Mouse (Mus musculus) B cell, adult 67 days (primary cell): Measurements from ENCODE around the gene Olfr541. TPM values are rescaled to one million over a fixed set of nuclear protein-coding genes. Genes with fewer than 3 reads are reported as not detected.

Source experiments
- total RNA-seq, 2 experiments: library from RNA; stranded (reverse); gene quantifications; 4 replicates each; pipeline ENCODE4 v1.2.4; 2023

Gene Olfr541
- total RNA-seq, result not detected

GRCm38 (mm10) chr7:140696967-140697366 lies at the start of gene Olfr541:
Olfr541 (plus strand) TSS chr7:140697267.

GRCm38 (mm10) chr7:140659630-140660029 lies 37.4 kb upstream of the Olfr541 start, which contains the start of gene Olfr539:
Olfr539 (plus strand) TSS chr7:140659930.

GRCm38 (mm10) chr7:140681651-140682050 lies 15.4 kb upstream of the Olfr541 start, which contains the start of gene Olfr45:
Olfr45 (plus strand) TSS chr7:140681951.

Other genes with a start within 250 kb of the Olfr541 start
- not detected for gene Olfr533, start 233.9 kb upstream of the Olfr541 start, total RNA-seq
- gene Olfr535, start 213.1 kb upstream of the Olfr541 start, total RNA-seq, result not detected
- gene Olfr536, start 189.9 kb upstream of the Olfr541 start, total RNA-seq, result not detected
- gene Olfr538, start 129.4 kb upstream of the Olfr541 start, total RNA-seq, result not detected
- gene Olfr46, start 96.0 kb upstream of the Olfr541 start, total RNA-seq, result not detected
- not detected for gene Olfr61, start 68.3 kb upstream of the Olfr541 start, total RNA-seq
- not detected for gene Olfr53, start 50.8 kb upstream of the Olfr541 start, total RNA-seq
- gene Olfr539, start 37.3 kb upstream of the Olfr541 start, total RNA-seq, result not detected
- gene Olfr45, start 15.3 kb upstream of the Olfr541 start, total RNA-seq, result not detected
- not detected for gene Cyp2e1, start 66.5 kb downstream of the Olfr541 start, total RNA-seq
- not detected for gene Syce1, start 90.6 kb downstream of the Olfr541 start, total RNA-seq
- gene Zfp941, start 124.9 kb downstream of the Olfr541 start, total RNA-seq, result under 1 TPM in 1 of 2 experiments, not detected in 1; 0.15 TPM
- gene Urah, start 137.8 kb downstream of the Olfr541 start, total RNA-seq, result not detected
- not detected for gene Scgb1c1, start 148.3 kb downstream of the Olfr541 start, total RNA-seq
- not detected for gene Odf3, start 150.5 kb downstream of the Olfr541 start, total RNA-seq
- not detected for gene Gm45785, start 159.1 kb downstream of the Olfr541 start, total RNA-seq
- 100 to 1,000 TPM; 112 to 126 TPM for gene Ric8a, start 159.7 kb downstream of the Olfr541 start, total RNA-seq
- 10 to 100 TPM; 22.5 to 22.8 TPM for gene Bet1l, start 160.3 kb downstream of the Olfr541 start, total RNA-seq
- gene Psmd13, start 184.7 kb downstream of the Olfr541 start, total RNA-seq, result 10 to 100 TPM; 79.6 to 82.9 TPM
- gene Sirt3, start 185.0 kb downstream of the Olfr541 start, total RNA-seq, result 10 to 100 TPM; 10.8 to 12.7 TPM
- not detected for gene Cox8b, start 203.2 kb downstream of the Olfr541 start, total RNA-seq
- gene Nlrp6, start 223.6 kb downstream of the Olfr541 start, total RNA-seq, result not detected
- gene Pgghg, start 244.1 kb downstream of the Olfr541 start, total RNA-seq, result 10 to 100 TPM; 20.9 to 22.3 TPM